Mouse (Mus musculus) neural tube, embryonic 11.5 days (tissue): ENCODE data around the gene Slc43a3. TPM values are rescaled to one million over a fixed set of nuclear protein-coding genes. Genes with fewer than 3 reads are reported as not detected.

Experiments used
- ATAC-seq: fragments of 200-750 bp; cut with Nextera tagmentation; 2 replicates; pipeline ENCODE4 v1.8.0; 2017; ENCODE audit warnings: moderate number of reproducible peaks, mild to moderate bottlenecking, moderate TSS enrichment, moderate library complexity; ENCODE audit not compliant: insufficient read depth, low FRiP score, low TSS enrichment
- DNase-seq: peaks from one replicate; pipeline ENCODE4 v3.0.0-alpha.2; 2015; ENCODE audit warnings: low spot score
- H3K27ac ChIP-seq: fragments of 300-500 bp; sonication (generic); 2 replicates; pipeline ENCODE4 v1.5.1; 2014; ENCODE audit warnings: low read depth, mild to moderate bottlenecking, low read length
- H3K27me3 ChIP-seq: fragments of 300-500 bp; sonication (generic); 2 replicates; pipeline ENCODE4 v1.6.1; 2014; ENCODE audit warnings: mild to moderate bottlenecking, low read length, mixed read lengths; ENCODE audit not compliant: control insufficient read depth, insufficient read depth
- H3K36me3 ChIP-seq: fragments of 300-500 bp; sonication (generic); 2 replicates; pipeline ENCODE4 v1.6.1; 2014; ENCODE audit warnings: mild to moderate bottlenecking, low read length, moderate library complexity, mixed read lengths; ENCODE audit not compliant: control insufficient read depth, insufficient read depth
- H3K4me1 ChIP-seq: fragments of 300-500 bp; sonication (generic); 2 replicates; pipeline ENCODE4 v1.6.1; 2014; ENCODE audit warnings: low read length, mixed read lengths; ENCODE audit not compliant: control insufficient read depth, insufficient read depth
- H3K4me2 ChIP-seq: fragments of 300-500 bp; sonication (generic); 2 replicates; pipeline ENCODE4 v1.6.1; 2014; ENCODE audit warnings: low read depth, mild to moderate bottlenecking, moderate library complexity
- H3K4me3 ChIP-seq: fragments of 300-500 bp; sonication (generic); 2 replicates; pipeline ENCODE4 v1.5.1; 2014; ENCODE audit warnings: low read depth, low read length
- H3K9ac ChIP-seq: fragments of 300-500 bp; sonication (generic); 2 replicates; pipeline ENCODE4 v1.6.1; 2014; ENCODE audit warnings: mild to moderate bottlenecking, low read length
- H3K9me3 ChIP-seq: fragments of 300-500 bp; sonication (generic); 2 replicates; pipeline ENCODE4 v1.6.1; 2016; ENCODE audit warnings: low read length; ENCODE audit not compliant: control insufficient read depth
- WGBS: fragments of 180-500 bp; shearing (Covaris S2); extraction: QIAGEN DNeasy Blood & Tissue Kit; methylation state at CpG from one replicate; pipeline ENCODE4 v1.1.7; 2014; 5-methylcytosine and 5-hydroxymethylcytosine counted together
- polyA plus RNA-seq: library from polyadenylated mRNA; unstranded; fragments of >200 nt; fragmentation: Nextera tagmentation; extraction: Ambion mirVana; gene quantifications from 2 replicates; pipeline ENCODE4 v1.2.1, GENCODE M21; 2014

Slc43a3 gene
- polyA plus RNA-seq, 1 experiment from 2014 or later: 23.1 TPM

DNA sequence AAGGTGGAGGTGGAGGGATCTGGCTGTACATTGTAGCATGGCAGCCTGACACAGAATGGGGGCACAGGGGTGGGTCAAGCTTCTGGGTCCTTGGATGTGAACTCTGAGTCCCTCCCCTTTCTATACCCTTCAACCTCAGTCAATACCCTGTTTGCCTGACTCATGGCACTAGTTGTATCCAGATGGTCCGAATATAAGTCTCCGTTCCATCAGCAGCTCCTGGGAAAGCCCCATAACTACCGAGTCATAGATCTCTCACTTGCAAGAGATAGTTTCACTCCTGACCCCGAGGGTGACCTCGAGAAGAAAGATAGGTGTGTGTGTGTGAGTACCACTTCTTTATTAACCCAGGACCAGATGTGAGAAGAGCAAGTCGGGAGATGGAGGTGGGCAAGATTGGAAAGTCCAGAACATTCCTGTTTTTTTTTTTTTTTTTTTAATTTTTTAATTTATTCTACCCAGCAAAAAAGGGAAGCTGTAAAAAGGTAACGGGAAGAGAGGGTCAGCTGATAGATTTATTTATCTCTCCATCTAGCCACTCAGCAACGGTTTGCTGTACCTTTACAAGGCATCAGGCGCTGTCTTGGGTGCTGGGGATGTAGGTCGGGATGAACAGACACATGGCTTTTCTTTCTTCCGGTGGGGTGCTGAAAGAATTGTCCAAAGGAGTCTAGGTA lies 22.3 kb downstream of the Slc43a3 start:
- Histone ChIP-seq H3K9ac (no peak overlapping the region), H3K4me1 (no peaks in the 10 kb centered on the region), H3K27ac (no peak overlapping the region), H3K4me3 (no peak overlapping the region), H3K4me2 (no peak overlapping the region), H3K9me3 (no peaks in the 10 kb centered on the region), H3K27me3 (no peaks in the 10 kb centered on the region), H3K36me3 (no peaks in the 10 kb centered on the region)
- no peak for DNase-seq
- 88% methylated on average over 11 of the region's 11 CpGs for WGBS
- ATAC-seq: no peak

DNA sequence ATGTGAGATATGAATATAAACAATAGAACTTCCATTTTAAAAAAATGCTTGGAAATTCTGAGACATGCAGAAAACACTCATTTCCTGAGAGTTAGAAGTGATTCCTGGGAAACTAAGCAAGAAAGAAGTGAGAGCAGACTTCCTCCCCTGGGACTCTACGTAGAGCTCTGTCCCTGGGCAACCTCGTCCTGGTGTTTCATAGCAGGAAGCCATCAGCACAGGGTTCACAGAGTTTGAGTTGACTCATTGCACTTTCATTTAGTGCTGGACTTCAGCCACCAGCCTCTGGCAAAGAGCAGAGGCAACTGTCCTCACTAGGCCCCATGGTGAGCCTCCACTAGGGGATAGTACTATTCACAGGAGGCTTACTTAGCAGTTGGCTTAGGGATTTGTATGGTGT lies 24.9 kb downstream of the Slc43a3 start:
- no peaks in the 10 kb centered on the region for H3K36me3 ChIP-seq
- H3K4me3 ChIP-seq: no peak overlapping the region
- no peaks in the 10 kb centered on the region for H3K4me1 ChIP-seq
- H3K9ac ChIP-seq: no peak overlapping the region
- no peaks in the 10 kb centered on the region for H3K9me3 ChIP-seq
- WGBS: 88% methylated on average over 2 of the region's 2 CpGs
- DNase-seq: no peak
- no peak for ATAC-seq
- H3K27ac ChIP-seq: no peak overlapping the region
- no peaks in the 10 kb centered on the region for H3K27me3 ChIP-seq
- no peak overlapping the region for H3K4me2 ChIP-seq

DNA sequence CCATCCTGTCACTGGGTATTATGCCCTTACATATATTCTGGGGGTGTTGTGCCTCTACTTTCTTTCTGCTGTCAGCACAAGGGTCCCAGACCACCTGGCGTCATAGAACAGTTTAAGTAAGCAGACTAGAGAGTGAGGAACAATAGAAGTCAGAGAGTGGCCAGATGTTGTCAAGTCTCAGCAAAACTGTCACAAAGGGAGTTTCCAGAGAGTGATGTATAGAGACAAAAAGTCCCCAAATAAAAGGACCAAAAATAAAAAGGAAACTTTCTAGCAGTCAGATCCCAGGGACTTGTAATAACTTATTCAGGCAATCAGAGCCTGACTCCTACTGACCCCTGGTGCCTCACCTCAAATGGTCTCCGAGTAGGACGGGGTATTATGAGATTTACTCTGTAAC lies 25.5 kb downstream of the Slc43a3 start:
- H3K27ac ChIP-seq: no peak overlapping the region
- H3K4me3 ChIP-seq: no peak overlapping the region
- no peak for ATAC-seq
- H3K9me3 ChIP-seq: no peaks in the 10 kb centered on the region
- no peak overlapping the region for H3K4me2 ChIP-seq
- H3K27me3 ChIP-seq: no peaks in the 10 kb centered on the region
- no peak overlapping the region for H3K9ac ChIP-seq
- DNase-seq: no peak
- no peaks in the 10 kb centered on the region for H3K4me1 ChIP-seq
- WGBS: 76% methylated on average over 3 of the region's 3 CpGs
- no peaks in the 10 kb centered on the region for H3K36me3 ChIP-seq

DNA sequence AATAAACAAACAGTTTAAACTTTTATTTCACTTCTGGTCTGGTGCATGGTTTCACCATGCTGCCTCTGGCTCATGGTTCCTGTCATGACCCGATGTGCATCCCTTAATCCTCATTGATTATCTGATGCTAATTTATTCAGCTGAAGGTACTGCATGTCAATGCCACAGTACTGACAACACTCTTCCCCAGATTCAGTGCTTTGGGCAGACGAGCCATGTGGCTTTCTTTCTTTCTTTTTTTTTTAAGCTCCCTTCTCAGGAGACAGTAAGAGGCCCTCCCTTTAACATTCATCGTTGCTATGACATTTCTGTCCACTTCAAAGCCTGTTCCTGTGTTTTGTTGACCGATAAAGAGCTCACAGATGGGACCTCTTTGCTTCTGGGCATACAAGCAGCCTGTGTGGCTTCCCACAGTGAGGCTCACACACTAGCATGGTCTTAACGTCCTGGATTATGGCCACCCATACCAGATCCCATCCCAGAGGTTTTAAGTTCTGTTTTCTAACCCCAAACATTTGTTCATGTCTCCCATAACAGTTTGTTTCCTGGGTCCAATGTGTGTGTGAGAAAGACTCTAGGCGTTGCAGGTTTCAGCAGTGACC lies 26.6 kb downstream of the Slc43a3 start:
- ATAC-seq (no peak), DNase-seq (no peak)
- H3K9me3 ChIP-seq: no peaks in the 10 kb centered on the region
- H3K9ac ChIP-seq: no peak overlapping the region
- H3K36me3 ChIP-seq: no peaks in the 10 kb centered on the region
- H3K27me3 ChIP-seq: no peaks in the 10 kb centered on the region
- H3K4me2 ChIP-seq: no peak overlapping the region
- H3K4me1 ChIP-seq: no peaks in the 10 kb centered on the region
- H3K27ac ChIP-seq: no peak overlapping the region
- 42% methylated on average over 6 of the region's 6 CpGs for WGBS
- H3K4me3 ChIP-seq: no peak overlapping the region

DNA sequence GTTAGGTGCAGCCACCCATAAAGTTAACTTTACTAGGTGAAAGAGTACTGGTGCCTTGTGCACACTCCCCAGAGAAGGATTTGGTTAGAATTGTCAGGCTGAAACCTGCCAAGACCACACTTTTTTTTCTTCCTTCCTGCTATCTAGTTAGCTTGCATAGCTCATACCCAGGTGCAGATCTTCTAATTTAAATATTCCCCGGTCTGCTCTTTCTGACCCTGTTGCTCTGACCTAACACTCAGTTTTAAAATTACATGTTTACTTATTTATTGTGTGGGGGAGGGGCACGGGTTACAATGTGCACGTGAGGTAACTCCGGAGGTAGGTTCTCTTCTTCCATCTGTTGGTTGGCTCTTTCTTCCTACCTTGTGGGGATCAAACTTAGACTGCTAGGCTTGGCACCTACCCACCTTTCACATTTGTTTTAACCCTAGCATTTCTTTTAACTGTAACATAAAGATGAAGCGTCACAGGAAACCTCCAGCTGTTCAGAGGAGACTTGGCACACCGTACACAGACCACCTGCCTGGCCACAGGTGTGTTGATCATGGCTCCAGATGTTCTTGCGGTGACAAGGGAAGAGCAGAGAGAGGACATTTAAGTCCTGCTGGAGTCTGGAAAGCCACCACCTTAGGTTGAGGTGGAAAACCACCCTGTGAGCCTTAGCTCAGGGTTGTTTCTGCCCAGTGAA lies 27.9 kb downstream of the Slc43a3 start:
- Histone ChIP-seq H3K27ac (no peak overlapping the region), H3K4me3 (no peak overlapping the region), H3K4me1 (no peaks in the 10 kb centered on the region), H3K4me2 (no peak overlapping the region), H3K36me3 (no peaks in the 10 kb centered on the region), H3K9me3 (no peaks in the 10 kb centered on the region), H3K9ac (no peak overlapping the region), H3K27me3 (no peaks in the 10 kb centered on the region)
- WGBS: 85% methylated on average over 7 of the region's 7 CpGs
- DNase-seq: no peak
- ATAC-seq: no peak

GRCm38 (mm10) chr2:84967318-84967991 lies 31.1 kb downstream of the Slc43a3 start:
- no peak for DNase-seq
- Histone ChIP-seq H3K27me3 (no peaks in the 10 kb centered on the region), H3K36me3 (no peaks in the 10 kb centered on the region), H3K4me3 (no peak overlapping the region), H3K9ac (no peak overlapping the region), H3K9me3 (no peaks in the 10 kb centered on the region), H3K27ac (no peak overlapping the region), H3K4me1 (no peaks in the 10 kb centered on the region), H3K4me2 (no peak overlapping the region)
- no peak for ATAC-seq
- 89% methylated on average over 5 of the region's 5 CpGs for WGBS

- DNase-seq (no peak), ATAC-seq (no peak)
- no peak overlapping the region for H3K9ac ChIP-seq
- H3K4me2 ChIP-seq: no peak overlapping the region
- H3K27ac ChIP-seq: no peak overlapping the region
- 91% methylated on average over 2 of the region's 2 CpGs for WGBS
- no peaks in the 10 kb centered on the region for H3K36me3 ChIP-seq
- no peaks in the 10 kb centered on the region for H3K4me1 ChIP-seq
- no peak overlapping the region for H3K4me3 ChIP-seq
- H3K27me3 ChIP-seq: no peaks in the 10 kb centered on the region
- no peaks in the 10 kb centered on the region for H3K9me3 ChIP-seq
Measured at GRCm38 (mm10) chr2:84975580-84975979, 39.2 kb downstream of the Slc43a3 start.

DNA sequence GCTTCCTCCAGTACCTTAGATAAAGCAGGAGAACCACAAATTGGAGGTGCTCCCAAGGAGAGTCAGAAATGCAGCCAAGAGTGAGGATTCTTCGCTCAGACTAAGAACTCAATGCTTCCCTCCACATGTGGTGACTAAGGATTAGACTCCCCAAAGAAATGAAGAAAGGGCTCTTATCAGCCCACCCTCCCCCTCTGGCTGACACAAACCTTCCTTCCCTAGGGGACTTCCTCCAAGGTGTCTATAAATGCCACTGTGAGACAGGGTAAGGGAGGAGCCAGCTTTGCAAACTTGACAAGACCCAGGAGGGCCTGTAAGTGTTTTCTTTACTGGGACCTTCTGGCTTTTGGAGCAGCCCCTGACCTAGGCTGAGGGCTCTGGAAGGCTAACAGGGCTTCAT lies 43.8 kb downstream of the Slc43a3 start, which contains the start of gene Prg2:
Gene Prg2 (plus strand): TSS at position 274 of the 400 bp plus-strand sequence.
- Histone ChIP-seq H3K4me1 (no peaks in the 10 kb centered on the region), H3K36me3 (no peaks in the 10 kb centered on the region), H3K27me3 (no peaks in the 10 kb centered on the region), H3K27ac (no peak within 1 kb of the TSS), H3K9ac (no peak within 1 kb of the TSS), H3K4me3 (no peak within 1 kb of the TSS), H3K4me2 (no peak within 1 kb of the TSS), H3K9me3 (no peaks in the 10 kb centered on the region)
- DNase-seq (no peak), ATAC-seq (no peak)
- WGBS: 72% methylated on average over 1 of the region's 1 CpGs
